Mouse (Mus musculus) ES-Bruce4 (cell line): ENCODE measurements at regions not wholly inside any gene's neighbourhood (a gene's known extent, or its start where the extent isn't known, plus 50 kb on each side); places are given as distances from the start of the nearest gene placed in this dataset.

Source experiments
- CTCF ChIP-seq: IDR thresholded peaks from one replicate; pipeline ENCODE4 v1.8.1; 2011; ENCODE audit warnings: low read depth, low read length
- EP300 ChIP-seq: IDR thresholded peaks from 2 replicates; pipeline ENCODE4 v1.6.1; 2011; ENCODE audit warnings: low read depth, low read length; ENCODE audit not compliant: insufficient read depth
- POLR2A ChIP-seq: IDR thresholded peaks from one replicate; pipeline ENCODE4 v1.8.1; 2011; ENCODE audit warnings: low read length; ENCODE audit not compliant: insufficient read depth

- no peak for TF ChIP-seq POLR2A
- TF ChIP-seq CTCF, result no peak
- no peak for TF ChIP-seq EP300
These were observed 71.6 kb upstream of the Pias1 start for GRCm38 (mm10) chr9:63059234-63059842.
